8 mouse cellular contexts compared by ENCODE assay signal in the genomic region with DNA sequence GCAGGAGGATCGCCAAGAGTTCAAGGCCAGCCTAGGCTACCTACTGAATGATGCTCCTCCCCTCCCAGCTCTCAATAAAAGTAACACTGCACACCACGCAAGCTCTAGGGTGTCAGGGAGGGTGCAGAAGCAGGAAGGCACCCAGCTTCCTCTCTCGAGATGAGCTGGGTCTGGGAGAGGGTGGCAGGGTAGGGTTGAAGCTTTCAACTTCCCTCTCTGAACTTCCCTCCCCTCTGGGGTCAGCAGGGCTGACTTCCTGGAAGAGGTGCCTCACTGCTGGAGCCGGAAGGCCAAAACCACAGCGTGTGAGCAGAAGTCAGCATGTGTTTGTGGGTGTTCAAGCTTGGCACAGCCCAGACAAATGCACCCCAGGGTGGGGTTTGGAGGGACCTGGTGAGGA. TPM values are rescaled to one million over a fixed set of nuclear protein-coding genes. Genes with fewer than 3 reads are reported as not detected.
A peak's percentile ranks its signal among the peaks of the same experiment; 100 is the strongest.
DNase-seq lines count a peak whose midpoint lies in the region; ATAC-seq lines count a peak whose summit lies in the region.
"Had no signal": no experiment of that assay in that cellular context is flagged by ENCODE, and none has a peak within 500 bp of the region (broad histone marks: within the 10 kb centered on the region; RNA-seq: fewer than 3 reads in every experiment).

No protein-coding gene starts in this region.

- H3K36me3 ChIP-seq in limb, embryonic 12.5 days = peaks cover 26% of the 10 kb centered on the region
- peaks cover 27% of the 10 kb centered on the region for H3K36me3 ChIP-seq in limb, embryonic 10.5 days

- ATAC-seq in limb, embryonic 12.5 days (ENCODE audit: insufficient number of reproducible peaks, insufficient read depth, low FRiP score, low TSS enrichment, low read depth) = no peak
- ATAC-seq: hindbrain, postnatal 0 days had no signal

- H3K4me3 ChIP-seq in limb, embryonic 12.5 days (replicated peaks) = no peak overlapping the region
- no peak overlapping the region for H3K4me3 ChIP-seq in limb, embryonic 10.5 days

- H3K27ac ChIP-seq in limb, embryonic 12.5 days = 0 out of 2 replicates have a peak overlapping the region, but pooled peaks have one; percentile 17
- H3K27ac ChIP-seq in limb, embryonic 10.5 days = no peak overlapping the region
- H3K27ac ChIP-seq: hindbrain, postnatal 0 days had no signal

- peaks cover 5% of the 10 kb centered on the region for H3K27me3 ChIP-seq in limb, embryonic 12.5 days
- H3K27me3 ChIP-seq in limb, embryonic 10.5 days (ENCODE audit: low read depth, poor library complexity, severe bottlenecking) = peaks cover 8% of the 10 kb centered on the region

- no peaks in the 10 kb centered on the region for H3K9me3 ChIP-seq in limb, embryonic 12.5 days
- no peaks in the 10 kb centered on the region for H3K9me3 ChIP-seq in limb, embryonic 10.5 days (replicated peaks)

- DNase-seq in limb, embryonic 10.5 days (ENCODE audit: low spot score) = no peak
- DNase-seq in brain, adult 2 months (ENCODE audit: low read depth, low spot score) = peak; percentile 59
- DNase-seq in lung, postnatal 10 days = peak; percentile 59
- DNase-seq in thymus, adult 18-20 months = peak; percentile 68 to 80
- DNase-seq in embryo, embryonic 9.5 days (ENCODE audit: extremely low spot score) = no peak
- DNase-seq in urinary bladder, adult 2 months (ENCODE audit: low spot score) = no peak

- WGBS in limb, embryonic 12.5 days = 75% methylated on average over 5 of the region's 5 CpGs
- WGBS in limb, embryonic 10.5 days = 77% methylated on average over 5 of the region's 5 CpGs

- H3K4me2 ChIP-seq in limb, embryonic 12.5 days = no peak overlapping the region

- H3K4me1 ChIP-seq in limb, embryonic 12.5 days (replicated peaks) = peaks cover 7% of the 10 kb centered on the region; the same call in 1 of the 2 replicates
- H3K4me1 ChIP-seq in limb, embryonic 10.5 days = peaks cover 15% of the 10 kb centered on the region

- no peak overlapping the region for H3K9ac ChIP-seq in limb, embryonic 12.5 days (replicated peaks)

RNA-seq across cellular contexts. Expression of gene Lfng, which starts 10.6 kb away (rescaled TPM):
- polyA plus RNA-seq in limb, embryonic 12.5 days (2016; fragmentation: Nextera tagmentation; extraction: Ambion mirVana) = 10.3 and 10.8 TPM in 2 replicates
- 4.3 and 5.8 TPM in 2 replicates for polyA plus RNA-seq in limb, embryonic 10.5 days (2016; fragmentation: Nextera tagmentation; extraction: Ambion mirVana)
- polyA plus RNA-seq in urinary bladder, adult 2 months (2012; rRNA removed) = 20.6 and 23.6 TPM in 2 replicates

RNA-seq across cellular contexts. Expression of gene Ttyh3, which starts 31.1 kb away (rescaled TPM):
- 48.8 and 58.0 TPM in 2 replicates for polyA plus RNA-seq in limb, embryonic 12.5 days (2016; fragmentation: Nextera tagmentation; extraction: Ambion mirVana)
- 36.6 and 47.0 TPM in 2 replicates for polyA plus RNA-seq in limb, embryonic 10.5 days (2016; fragmentation: Nextera tagmentation; extraction: Ambion mirVana)
- polyA plus RNA-seq in urinary bladder, adult 2 months (2012; rRNA removed) = 11.7 and 24.4 TPM in 2 replicates

RNA-seq across cellular contexts. Expression of gene Grifin, which starts 52.8 kb away (rescaled TPM):
- polyA plus RNA-seq in limb, embryonic 12.5 days (2016; fragmentation: Nextera tagmentation; extraction: Ambion mirVana) = 0.36 TPM in 1 of 2 replicates, not detected in the other
- polyA plus RNA-seq in limb, embryonic 10.5 days (2016; fragmentation: Nextera tagmentation; extraction: Ambion mirVana) = not detected in 2 replicates
- polyA plus RNA-seq in urinary bladder, adult 2 months (2012; rRNA removed) = not detected in 2 replicates

Comparison
In these comparisons a context has a peak if more than half of its experiments do, and no peak if none do; other contexts are left out.
1. DNase-seq: peak in brain, adult 2 months (single experiment), lung, postnatal 10 days (single experiment) and thymus, adult 18-20 months (2 of 2); none in limb, embryonic 10.5 days (single experiment), embryo, embryonic 9.5 days (single experiment) and urinary bladder, adult 2 months (single experiment).